Mouse (Mus musculus): ENCODE measurements around the gene Tor1aip1.

GRCm38 (mm10) chr1:156042481-156042880 is 6.2 kb upstream of the Tor1aip1 start:
- no peak for TF ChIP-seq JUND (IDR thresholded peaks at IDR 0.05; ENCODE audit: low read depth, low read length)
- TF ChIP-seq GATA1 (IDR thresholded peaks at IDR 0.05; ENCODE audit: low read depth, low read length) = no peak
- TF ChIP-seq ZC3H11A (IDR thresholded peaks at IDR 0.05; ENCODE audit: low read depth, low read length) = no peak
- TF ChIP-seq SMC3 (IDR thresholded peaks at IDR 0.05; ENCODE audit: low read depth, low read length) = no peak
- no peak for TF ChIP-seq CTCF (IDR thresholded peaks at IDR 0.05 in 2 of 3, conservative IDR thresholded peaks at IDR 0.05 in 1 of 3; ENCODE audit: control insufficient read depth in 1 of 3, insufficient read depth in 1 of 3, low read depth in 2 of 3, low read length in 3 of 3, poor library complexity in 1 of 3, severe bottlenecking in 1 of 3)
